Mouse (Mus musculus) stomach, embryonic 16.5 days (tissue): ENCODE measurements around the gene Dapk1. TPM values are rescaled to one million over a fixed set of nuclear protein-coding genes. Genes with fewer than 3 reads are reported as not detected.
"Not testable (repeated sequence)": the region's sequence is repeated elsewhere in the genome, so short reads cannot be mapped to it uniquely, and the experiment has no call there.

ENCODE experiments used
- ATAC-seq: fragments of 200-750 bp; cut with Nextera tagmentation; 2 replicates; pipeline ENCODE4 v1.8.0; 2017; ENCODE audit warnings: moderate number of reproducible peaks, moderate TSS enrichment; ENCODE audit not compliant: insufficient read depth, low FRiP score
- H3K27ac ChIP-seq: fragments of 300-500 bp; sonication (generic); 2 replicates; pipeline ENCODE4 v1.5.1; 2014; ENCODE audit warnings: low read length
- H3K27me3 ChIP-seq: fragments of 300-500 bp; sonication (generic); 2 replicates; pipeline ENCODE4 v1.6.1; 2014; ENCODE audit warnings: low read length, control low read depth, mixed read lengths; ENCODE audit not compliant: control insufficient read depth, insufficient read depth
- H3K36me3 ChIP-seq: fragments of 300-500 bp; sonication (generic); 2 replicates; pipeline ENCODE4 v1.6.1; 2014; ENCODE audit warnings: low read length; ENCODE audit not compliant: control insufficient read depth, insufficient read depth
- H3K4me1 ChIP-seq: fragments of 300-500 bp; sonication (generic); 2 replicates; pipeline ENCODE4 v1.6.1; 2014; ENCODE audit warnings: low read length, control low read depth, mixed read lengths; ENCODE audit not compliant: control insufficient read depth, insufficient read depth
- H3K4me2 ChIP-seq: fragments of 300-500 bp; sonication (generic); 2 replicates; pipeline ENCODE4 v1.6.1; 2014; ENCODE audit warnings: low read depth, low read length, mixed read lengths
- H3K4me3 ChIP-seq: fragments of 300-500 bp; sonication (generic); replicated peaks from 2 replicates; pipeline ENCODE4 v1.5.1; 2014; ENCODE audit warnings: mild to moderate bottlenecking, low read length
- H3K9ac ChIP-seq: fragments of 300-500 bp; sonication (generic); 2 replicates; pipeline ENCODE4 v1.6.1; 2014; ENCODE audit warnings: low read length
- H3K9me3 ChIP-seq: fragments of 300-500 bp; sonication (generic); replicated peaks from 2 replicates; pipeline ENCODE4 v1.6.1; 2016; ENCODE audit warnings: low read length, control low read depth; ENCODE audit not compliant: control insufficient read depth
- WGBS: fragments of 180-500 bp; shearing (Covaris S2); extraction: QIAGEN DNeasy Blood & Tissue Kit; methylation state at CpG from one replicate; pipeline ENCODE4 v1.1.7; 2014; 5-methylcytosine and 5-hydroxymethylcytosine counted together
- polyA plus RNA-seq: library from polyadenylated mRNA; unstranded; fragments of >200 nt; fragmentation: Nextera tagmentation; extraction: Ambion mirVana; gene quantifications from 2 replicates; pipeline ENCODE4 v1.2.1, GENCODE M21; 2015

The Dapk1 gene
- polyA plus RNA-seq, 1 experiment from 2014 or later: 11.5 TPM

DNA sequence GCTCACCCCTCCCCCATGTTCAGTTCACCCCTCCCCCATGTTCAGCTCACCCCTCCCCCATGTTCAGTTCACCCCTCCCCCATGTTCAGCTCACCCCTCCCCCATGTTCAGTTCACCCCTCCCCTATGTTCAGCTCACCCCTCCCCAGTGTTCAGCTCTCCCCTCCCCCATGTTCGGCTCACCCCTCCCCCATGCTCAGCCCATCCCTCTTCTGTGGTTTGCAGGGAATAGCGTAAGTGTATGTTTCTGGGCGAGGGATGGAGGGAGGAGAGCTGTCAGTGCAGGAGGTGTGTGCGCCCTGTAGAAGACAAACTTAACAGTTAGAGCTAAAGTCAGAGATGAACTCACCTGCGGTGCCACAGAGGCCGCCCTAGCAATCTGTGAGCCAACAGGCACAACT lies 9.2 kb downstream of the Dapk1 start:
- not testable (repeated sequence) for H3K9me3 ChIP-seq, H3K4me2 ChIP-seq, H3K36me3 ChIP-seq, H3K27ac ChIP-seq, H3K4me3 ChIP-seq, H3K27me3 ChIP-seq, H3K9ac ChIP-seq, ATAC-seq, H3K4me1 ChIP-seq
- WGBS: 80% methylated on average over 6 of the region's 6 CpGs

DNA sequence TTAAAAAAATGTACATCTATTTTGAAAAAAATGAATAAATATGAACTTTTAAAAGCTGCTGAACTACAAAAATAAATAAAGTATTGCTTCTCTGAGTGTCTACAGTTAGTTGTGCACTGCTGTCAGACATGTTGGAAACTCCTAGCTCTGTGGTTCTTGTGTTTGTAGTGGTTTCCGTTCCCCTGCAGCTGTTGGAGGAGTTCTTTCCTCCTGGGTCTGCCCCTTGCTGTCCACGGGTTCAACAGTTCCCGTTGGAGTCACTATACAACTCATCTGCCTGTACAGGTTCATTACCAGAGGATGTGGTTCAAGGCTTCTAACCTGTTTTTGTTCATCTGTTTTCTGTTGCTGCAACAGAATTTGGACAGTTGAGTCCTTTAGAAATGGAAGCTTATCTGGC lies 10.4 kb downstream of the Dapk1 start:
- WGBS: 75% methylated on average over 3 of the region's 3 CpGs
- H3K4me1 ChIP-seq: no peaks in the 10 kb centered on the region
- H3K36me3 ChIP-seq: no peaks in the 10 kb centered on the region
- H3K4me3 ChIP-seq: no peak overlapping the region
- no peak overlapping the region for H3K27ac ChIP-seq
- no peaks in the 10 kb centered on the region for H3K27me3 ChIP-seq
- H3K4me2 ChIP-seq: no peak overlapping the region
- no peak for ATAC-seq
- no peaks in the 10 kb centered on the region for H3K9me3 ChIP-seq
- H3K9ac ChIP-seq: no peak overlapping the region

DNA sequence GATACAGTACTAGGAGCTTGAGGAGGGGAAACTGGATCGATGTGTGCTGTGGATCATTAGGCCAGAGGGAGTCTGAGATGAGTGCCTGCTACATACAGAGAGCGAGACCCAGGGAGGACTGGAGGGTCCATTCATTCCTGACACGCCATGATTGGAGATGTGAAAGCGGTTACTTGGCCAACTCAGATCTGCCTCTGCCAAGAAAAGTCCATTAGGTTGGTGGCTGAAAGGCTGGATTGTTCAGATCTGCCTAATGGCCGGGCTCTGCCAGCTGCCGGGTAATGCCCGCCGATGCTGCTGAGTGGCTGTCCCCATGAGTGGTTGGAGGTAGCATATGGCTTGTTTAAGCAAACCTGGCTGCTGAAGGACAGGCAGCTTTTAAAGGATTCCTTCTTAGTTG lies 12.4 kb downstream of the Dapk1 start:
- Histone ChIP-seq H3K27me3 (no peaks in the 10 kb centered on the region), H3K36me3 (no peaks in the 10 kb centered on the region), H3K27ac (no peak overlapping the region), H3K4me2 (no peak overlapping the region), H3K4me1 (0 out of 2 replicates have a peak, but pooled peaks cover 11% of the 10 kb centered on the region), H3K9me3 (no peaks in the 10 kb centered on the region), H3K4me3 (no peak overlapping the region), H3K9ac (no peak overlapping the region)
- ATAC-seq: no peak
- 78% methylated on average over 8 of the region's 8 CpGs for WGBS

DNA sequence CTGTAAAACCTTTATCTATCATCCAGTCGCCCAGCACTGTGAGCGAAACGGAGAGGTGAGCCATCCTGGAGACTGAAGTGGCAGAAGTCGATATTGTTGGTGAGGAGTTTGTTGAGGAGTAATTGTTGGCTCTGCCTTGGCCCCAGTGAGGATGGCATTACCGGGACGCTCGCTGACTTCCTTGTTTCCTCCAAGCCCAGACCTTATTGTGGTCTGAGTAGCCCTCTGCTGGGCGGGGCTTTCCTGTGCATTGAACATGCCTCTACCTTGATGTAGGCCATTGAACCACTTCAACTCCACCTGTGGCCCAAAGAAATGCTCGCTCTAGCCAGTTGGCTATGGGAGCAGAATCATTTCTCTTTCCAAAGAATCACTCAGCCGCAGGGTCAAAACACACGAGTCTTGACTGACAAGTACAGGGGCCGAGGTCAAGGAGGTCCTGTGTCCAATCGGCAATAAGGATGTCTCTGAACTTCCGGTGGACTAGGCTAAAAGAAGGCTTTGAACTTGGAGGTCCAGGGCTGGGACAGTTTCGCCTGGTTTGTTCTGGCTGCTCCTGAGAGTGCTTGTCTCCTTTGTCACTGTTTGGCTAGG lies 13.4 kb downstream of the Dapk1 start:
- WGBS: 69% methylated on average over 15 of the region's 15 CpGs
- no peak for ATAC-seq
- H3K4me1 ChIP-seq: 0 out of 2 replicates have a peak, but pooled peaks cover 12% of the 10 kb centered on the region

DNA sequence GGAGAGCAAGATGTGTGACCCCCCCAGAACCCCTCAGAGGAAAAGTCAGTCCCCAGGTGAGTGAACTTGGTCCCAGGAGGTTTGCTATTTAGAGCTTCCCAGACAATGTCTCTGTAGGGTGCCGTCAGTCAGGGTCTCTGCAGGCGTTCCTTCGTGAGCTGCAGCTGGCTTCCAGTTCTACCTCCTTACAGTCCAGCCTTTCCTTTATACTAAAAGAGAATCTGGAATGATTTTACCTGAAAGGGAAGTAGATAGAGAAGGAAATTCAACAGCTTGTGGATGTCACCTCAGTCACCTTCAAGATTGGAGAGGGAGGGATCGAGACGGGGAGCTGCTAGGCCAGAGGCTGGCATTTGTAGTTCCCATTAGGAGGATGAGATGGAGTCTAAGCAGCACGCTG lies 14.3 kb downstream of the Dapk1 start:
- Histone ChIP-seq H3K4me1 (0 out of 2 replicates have a peak, but pooled peaks cover 12% of the 10 kb centered on the region), H3K9me3 (no peaks in the 10 kb centered on the region), H3K4me2 (no peak overlapping the region), H3K27me3 (no peaks in the 10 kb centered on the region), H3K4me3 (no peak overlapping the region), H3K9ac (no peak overlapping the region), H3K36me3 (no peaks in the 10 kb centered on the region), H3K27ac (no peak overlapping the region)
- WGBS: 84% methylated on average over 6 of the region's 6 CpGs
- ATAC-seq: no peak

More for the DNA sequence above, 13.4 kb downstream of the Dapk1 start:
- Histone ChIP-seq H3K27me3 (no peaks in the 10 kb centered on the region), H3K4me3 (no peak overlapping the region), H3K9me3 (no peaks in the 10 kb centered on the region), H3K36me3 (no peaks in the 10 kb centered on the region), H3K9ac (no peak overlapping the region), H3K27ac (no peak overlapping the region), H3K4me2 (no peak overlapping the region)

DNA sequence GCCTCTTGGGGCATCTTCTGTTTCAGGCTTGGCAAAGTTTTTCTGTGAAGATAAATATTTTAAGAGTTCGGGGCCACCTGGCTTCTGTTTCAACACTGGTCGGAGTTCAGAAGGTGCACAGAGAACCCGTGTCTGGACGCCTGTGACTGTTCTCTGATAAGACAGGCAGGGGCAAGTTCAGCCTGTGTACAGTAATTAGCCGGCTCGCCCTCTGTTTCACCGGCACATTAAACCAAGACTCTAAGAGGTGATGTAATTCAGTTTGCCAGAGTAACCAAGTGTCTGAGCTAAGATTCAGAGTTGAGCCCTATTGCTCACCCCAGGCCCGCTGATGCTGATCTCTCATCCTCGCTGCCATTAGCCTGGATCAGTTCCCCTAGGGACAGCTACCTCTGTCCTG lies 16.5 kb downstream of the Dapk1 start:
- Histone ChIP-seq H3K27ac (peak overlapping the region; percentile 22; the same call in 1 of the 2 replicates), H3K9me3 (no peaks in the 10 kb centered on the region), H3K27me3 (no peaks in the 10 kb centered on the region), H3K9ac (0 out of 2 replicates have a peak overlapping the region, but pooled peaks have one; percentile 1), H3K36me3 (no peaks in the 10 kb centered on the region), H3K4me3 (no peak overlapping the region), H3K4me2 (no peak overlapping the region), H3K4me1 (0 out of 2 replicates have a peak, but pooled peaks cover 12% of the 10 kb centered on the region)
- 29% methylated on average over 9 of the region's 9 CpGs for WGBS
- peak; percentile 64; the same call in 1 of the 2 replicates for ATAC-seq

DNA sequence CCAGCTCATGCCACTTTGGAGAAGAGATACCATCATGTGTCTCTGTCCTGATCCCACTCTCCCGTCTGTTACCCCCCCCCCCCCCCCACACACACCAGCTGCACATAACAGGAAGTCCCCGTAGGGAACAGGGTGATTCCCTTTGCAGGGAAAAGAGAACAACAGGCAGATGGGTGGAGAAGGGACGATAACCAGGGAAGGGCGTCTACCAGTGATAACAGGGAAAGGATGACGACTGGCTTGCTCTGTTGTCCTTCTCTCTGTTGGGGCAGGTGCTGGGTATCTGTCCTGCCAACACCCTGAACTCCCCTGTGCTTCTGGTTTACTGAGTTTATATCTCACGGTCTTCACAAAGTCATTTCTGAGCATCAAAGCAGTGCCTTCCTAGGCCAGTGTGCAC lies 18.0 kb downstream of the Dapk1 start:
- H3K4me2 ChIP-seq: no peak overlapping the region
- no peaks in the 10 kb centered on the region for H3K27me3 ChIP-seq
- no peak overlapping the region for H3K27ac ChIP-seq
- no peaks in the 10 kb centered on the region for H3K9me3 ChIP-seq
- 51% methylated on average over 6 of the region's 6 CpGs for WGBS
- H3K9ac ChIP-seq: no peak overlapping the region
- H3K4me1 ChIP-seq: 0 out of 2 replicates have a peak, but pooled peaks cover 12% of the 10 kb centered on the region
- no peak overlapping the region for H3K4me3 ChIP-seq
- ATAC-seq: no peak
- H3K36me3 ChIP-seq: no peaks in the 10 kb centered on the region

DNA sequence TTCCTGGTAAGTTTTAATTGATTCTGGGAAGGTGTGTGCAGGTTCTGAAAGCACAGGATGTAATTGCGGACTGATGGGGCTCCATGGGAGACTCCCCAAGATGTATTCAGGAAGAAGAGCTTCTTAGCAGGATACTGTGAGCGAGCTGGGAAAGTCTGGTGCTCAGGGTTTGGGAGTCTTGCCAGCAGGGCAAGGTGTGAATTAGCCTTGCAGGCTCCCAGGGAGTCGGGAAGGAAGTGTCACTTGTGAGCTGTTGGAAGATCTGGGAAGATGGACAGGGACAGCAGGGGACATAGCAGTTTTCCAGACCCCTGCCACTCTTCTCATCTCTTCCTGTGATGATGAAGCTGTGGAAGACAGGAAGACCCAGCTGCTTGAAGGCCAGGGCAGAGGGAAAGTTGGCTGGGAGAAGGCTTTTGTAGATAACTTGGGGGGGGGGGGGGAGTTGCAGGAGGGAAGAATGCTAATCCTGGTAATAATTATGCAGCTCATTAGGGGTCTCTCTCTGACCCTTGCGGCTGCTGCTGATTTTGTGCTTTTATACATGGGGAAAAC lies 19.7 kb downstream of the Dapk1 start:
- ATAC-seq: no peak
- Histone ChIP-seq H3K36me3 (no peaks in the 10 kb centered on the region), H3K27ac (no peak overlapping the region), H3K4me2 (no peak overlapping the region), H3K4me3 (no peak overlapping the region), H3K9me3 (no peaks in the 10 kb centered on the region), H3K9ac (no peak overlapping the region), H3K27me3 (no peaks in the 10 kb centered on the region), H3K4me1 (0 out of 2 replicates have a peak, but pooled peaks cover 12% of the 10 kb centered on the region)
- WGBS: 68% methylated on average over 4 of the region's 4 CpGs

DNA sequence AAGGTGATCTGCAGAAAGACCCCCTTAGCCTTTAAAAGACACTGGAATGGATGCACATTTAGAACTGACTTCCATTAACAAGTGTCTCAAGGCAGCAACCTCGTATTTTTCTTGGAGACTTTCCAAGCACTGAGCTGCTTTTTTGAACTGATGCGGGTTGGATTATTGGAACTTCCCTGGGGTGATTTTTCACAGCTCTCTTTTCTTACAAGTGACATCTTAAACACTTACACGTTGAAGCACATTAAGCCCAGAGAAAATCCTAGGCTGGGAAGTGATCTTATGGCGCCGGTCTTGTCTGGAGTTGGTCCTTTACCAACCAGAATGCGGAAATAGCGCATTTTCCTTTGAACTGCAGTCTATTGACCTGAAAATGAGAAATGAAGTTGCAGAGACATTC lies 23.8 kb downstream of the Dapk1 start:
- Histone ChIP-seq H3K9me3 (no peaks in the 10 kb centered on the region), H3K9ac (no peak overlapping the region), H3K36me3 (no peaks in the 10 kb centered on the region), H3K4me1 (no peaks in the 10 kb centered on the region), H3K4me3 (no peak overlapping the region), H3K27ac (no peak overlapping the region), H3K4me2 (no peak overlapping the region), H3K27me3 (no peaks in the 10 kb centered on the region)
- no peak for ATAC-seq
- WGBS: 48% methylated on average over 7 of the region's 7 CpGs
